Mouse (Mus musculus) MEL (cell line): ENCODE data around the gene Tspan11.

Experiments
- GATA1 ChIP-seq: IDR thresholded peaks from 2 replicates; pipeline ENCODE4 v1.6.1; 2011; ENCODE audit warnings: low read depth, low read length, improper control_type of control experiment
- MAZ ChIP-seq: IDR thresholded peaks from 2 replicates; pipeline ENCODE4 v1.6.1; 2012; ENCODE audit warnings: low read depth, mild to moderate bottlenecking, inconsistent platforms, low read length, improper control_type of control experiment
- POLR2A ChIP-seq, 2 experiments: IDR thresholded peaks; 2 replicates each; pipeline ENCODE4 v1.6.1; 2011 to 2012; ENCODE audit warnings: low read length in 2 of 2, mild to moderate bottlenecking in 2 of 2, control low read depth in 1 of 2, improper control_type of control experiment in 1 of 2, low read depth in 1 of 2, moderate library complexity in 1 of 2; ENCODE audit not compliant: control insufficient read depth in 1 of 2, insufficient read depth in 1 of 2, poor library complexity in 1 of 2

- TF ChIP-seq POLR2A (IDR thresholded peaks at IDR 0.05; ENCODE audit: control insufficient read depth in 1 of 2, insufficient read depth in 1 of 2, low read depth in 1 of 2, low read length in 2 of 2, poor library complexity in 1 of 2) (no peak), MAZ (no peak), GATA1 (no peak)
Observed at GRCm38 (mm10) chr6:127872581-127872980, 14.8 kb upstream of the Tspan11 start.
